Mouse (Mus musculus): ENCODE data around the gene Syngr2. TPM values are rescaled to one million over a fixed set of nuclear protein-coding genes. Genes with fewer than 3 reads are reported as not detected.

Gene Syngr2
- polyA plus RNA-seq, 1 experiment from 2014 or later: 24.4 TPM

DNA sequence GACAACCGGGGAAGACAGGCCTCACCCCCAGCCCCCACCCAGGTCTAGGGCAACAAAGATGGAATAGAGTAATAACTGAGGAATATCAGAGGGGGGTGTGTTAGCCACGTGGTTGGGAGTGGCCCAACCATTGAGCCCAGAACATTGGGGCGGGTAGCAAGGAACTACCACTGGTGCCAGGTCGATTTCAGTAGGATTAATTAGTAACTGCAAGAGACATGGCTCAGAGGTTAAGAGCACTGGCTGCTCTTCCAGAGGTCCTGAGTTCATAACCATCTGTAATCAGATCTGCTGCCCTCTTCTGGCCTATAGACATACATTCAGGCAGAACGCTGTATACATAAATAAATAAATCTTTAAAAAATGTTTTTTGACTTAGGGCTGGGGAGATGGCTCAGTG, 37.2 kb downstream of the Syngr2 start:
- no peak overlapping the region for H3K27ac ChIP-seq
- no peaks in the 10 kb centered on the region for H3K36me3 ChIP-seq
- peaks cover 26% of the 10 kb centered on the region for H3K4me1 ChIP-seq
- H3K9ac ChIP-seq: no peak overlapping the region
- H3K9me3 ChIP-seq (replicated peaks): no peaks in the 10 kb centered on the region
- ATAC-seq (ENCODE audit: low FRiP score): no peak
- no peaks in the 10 kb centered on the region for H3K27me3 ChIP-seq
- no peak overlapping the region for H3K4me2 ChIP-seq (replicated peaks)
- WGBS: 59% methylated on average over 5 of the region's 5 CpGs
- no peak overlapping the region for H3K4me3 ChIP-seq

GRCm38 (mm10) chr11:117847593-117848215, 38.2 kb downstream of the Syngr2 start:
- H3K4me2 ChIP-seq (replicated peaks): peak overlapping the region; percentile 83
- H3K9ac ChIP-seq: 0 out of 2 replicates have a peak overlapping the region, but pooled peaks have one; percentile 88
- ATAC-seq (ENCODE audit: low FRiP score): no peak
- no peaks in the 10 kb centered on the region for H3K9me3 ChIP-seq (replicated peaks)
- H3K4me1 ChIP-seq: peaks cover 26% of the 10 kb centered on the region
- H3K27ac ChIP-seq: peak overlapping the region; percentile 97
- 0 out of 2 replicates have a peak overlapping the region, but pooled peaks have one; percentile 61 for H3K4me3 ChIP-seq
- WGBS: 83% methylated on average over 7 of the region's 7 CpGs
- H3K27me3 ChIP-seq: no peaks in the 10 kb centered on the region
- H3K36me3 ChIP-seq: peaks cover 1% of the 10 kb centered on the region

DNA sequence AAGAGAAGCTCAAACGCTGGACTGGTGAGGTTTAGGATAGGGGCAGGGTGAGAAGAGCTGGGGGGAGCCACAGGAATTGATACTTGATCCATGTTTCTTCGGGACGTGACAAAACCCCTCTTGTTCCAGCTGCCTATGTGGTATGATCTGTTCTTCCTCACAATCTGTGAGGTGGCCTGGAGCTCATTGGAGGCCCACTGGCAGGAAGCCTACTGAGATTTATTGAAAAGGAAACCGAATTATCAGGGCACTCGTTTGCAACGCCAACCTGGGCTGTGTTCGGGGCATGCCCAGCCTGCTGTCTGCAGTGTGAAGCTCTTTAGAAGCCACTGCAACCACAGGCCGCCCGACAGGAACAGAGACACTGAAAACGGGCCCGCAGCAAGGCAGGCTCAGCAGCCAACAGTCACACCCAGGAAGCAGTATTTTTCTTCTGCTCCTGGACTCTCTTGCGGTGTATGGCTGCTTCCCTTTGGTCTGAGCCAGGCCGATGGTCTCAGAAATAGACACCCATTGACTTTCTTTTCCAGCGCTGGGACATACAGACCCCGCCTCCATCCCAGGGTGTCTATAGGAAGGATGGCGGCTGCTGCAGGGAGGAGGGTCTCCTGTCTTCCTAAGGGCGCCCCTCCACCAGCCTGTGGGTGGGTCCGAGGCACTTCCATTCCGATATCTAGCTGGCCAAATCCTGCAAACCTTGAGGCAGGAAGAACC, 39.0 kb downstream of the Syngr2 start:
- H3K4me2 ChIP-seq (replicated peaks): peak overlapping the region; percentile 83
- H3K36me3 ChIP-seq: peaks cover 8% of the 10 kb centered on the region
- peak overlapping the region; percentile 88 for H3K9ac ChIP-seq
- ATAC-seq (ENCODE audit: low FRiP score): peak; percentile 90
- H3K27ac ChIP-seq: peak overlapping the region; percentile 97
- peak overlapping the region; percentile 61 for H3K4me3 ChIP-seq
- peaks cover 26% of the 10 kb centered on the region for H3K4me1 ChIP-seq
- 12% methylated on average over 19 of the region's 19 CpGs for WGBS
- H3K27me3 ChIP-seq: no peaks in the 10 kb centered on the region
- H3K9me3 ChIP-seq (replicated peaks): no peaks in the 10 kb centered on the region

GRCm38 (mm10) chr11:117848985-117849671, 39.7 kb downstream of the Syngr2 start, which contains the start of gene Birc5:
TSS of gene Birc5 (plus strand) at chr11:117849251.
- H3K4me1 ChIP-seq: peaks cover 26% of the 10 kb centered on the region
- H3K9me3 ChIP-seq (replicated peaks): no peaks in the 10 kb centered on the region
- under 1% methylated on average over 51 of the region's 51 CpGs for WGBS
- peak within 1 kb of the TSS; percentile 88 for H3K9ac ChIP-seq
- H3K36me3 ChIP-seq: peaks cover 13% of the 10 kb centered on the region
- no peaks in the 10 kb centered on the region for H3K27me3 ChIP-seq
- H3K4me2 ChIP-seq (replicated peaks): peak within 1 kb of the TSS; percentile 83
- ATAC-seq (ENCODE audit: low FRiP score): peak; percentile 91
- H3K27ac ChIP-seq: peak within 1 kb of the TSS; percentile 97
- peak within 1 kb of the TSS; percentile 61 for H3K4me3 ChIP-seq

DNA sequence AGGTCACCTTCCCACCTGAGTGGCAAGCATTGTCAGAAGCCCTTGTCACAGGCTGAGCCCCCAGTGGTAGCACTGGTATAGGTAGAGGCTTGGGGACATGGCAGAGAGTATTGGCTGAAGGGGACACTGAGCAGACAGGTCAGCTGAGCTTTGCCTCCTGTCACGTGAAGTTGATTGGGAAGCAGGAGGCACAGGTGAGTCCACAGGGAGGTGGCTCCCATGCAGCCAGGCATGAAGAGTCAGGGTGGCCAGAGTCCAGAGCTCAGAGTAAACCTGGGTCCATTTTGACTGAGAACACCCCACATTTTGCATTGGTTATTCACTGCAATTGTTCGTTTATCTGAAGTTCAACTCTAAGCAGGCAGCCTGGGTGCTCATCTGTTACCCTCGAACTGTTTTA, 43.4 kb downstream of the Syngr2 start:
- Histone ChIP-seq H3K27me3 (no peaks in the 10 kb centered on the region), H3K36me3 (peaks cover 41% of the 10 kb centered on the region), H3K27ac (no peak overlapping the region), H3K9ac (no peak overlapping the region), H3K9me3 (replicated peaks) (no peaks in the 10 kb centered on the region), H3K4me3 (no peak overlapping the region), H3K4me1 (peaks cover 21% of the 10 kb centered on the region), H3K4me2 (replicated peaks) (no peak overlapping the region)
- 97% methylated on average over 3 of the region's 3 CpGs for WGBS
- no peak for ATAC-seq (ENCODE audit: low FRiP score)

DNA sequence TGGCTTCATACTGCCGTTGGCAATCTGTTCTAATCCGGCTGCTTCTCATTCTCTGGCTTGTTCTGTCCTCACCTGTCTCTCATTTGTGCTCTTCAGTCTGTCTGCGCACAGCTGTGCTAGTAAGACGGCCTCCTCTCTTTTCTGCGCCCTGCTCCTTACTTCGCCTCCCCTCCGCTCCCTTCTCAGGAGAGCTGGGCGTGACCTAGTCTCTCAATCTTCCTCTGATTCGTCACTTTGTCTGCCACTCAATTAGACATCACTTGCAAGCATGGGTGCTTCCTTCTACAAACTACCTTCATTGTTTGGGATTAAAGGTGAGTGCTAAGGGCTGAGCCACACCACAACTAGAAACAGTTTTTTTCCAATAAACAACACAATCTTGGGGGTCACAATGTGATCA, 44.8 kb downstream of the Syngr2 start:
- H3K9ac ChIP-seq: no peak overlapping the region
- peaks cover 7% of the 10 kb centered on the region for H3K27me3 ChIP-seq
- H3K9me3 ChIP-seq (replicated peaks): no peaks in the 10 kb centered on the region
- H3K27ac ChIP-seq: no peak overlapping the region
- H3K4me3 ChIP-seq: no peak overlapping the region
- H3K36me3 ChIP-seq: peaks cover 41% of the 10 kb centered on the region
- H3K4me2 ChIP-seq (replicated peaks): no peak overlapping the region
- H3K4me1 ChIP-seq: peaks cover 13% of the 10 kb centered on the region
- 94% methylated on average over 9 of the region's 9 CpGs for WGBS
- no peak for ATAC-seq (ENCODE audit: low FRiP score)

DNA sequence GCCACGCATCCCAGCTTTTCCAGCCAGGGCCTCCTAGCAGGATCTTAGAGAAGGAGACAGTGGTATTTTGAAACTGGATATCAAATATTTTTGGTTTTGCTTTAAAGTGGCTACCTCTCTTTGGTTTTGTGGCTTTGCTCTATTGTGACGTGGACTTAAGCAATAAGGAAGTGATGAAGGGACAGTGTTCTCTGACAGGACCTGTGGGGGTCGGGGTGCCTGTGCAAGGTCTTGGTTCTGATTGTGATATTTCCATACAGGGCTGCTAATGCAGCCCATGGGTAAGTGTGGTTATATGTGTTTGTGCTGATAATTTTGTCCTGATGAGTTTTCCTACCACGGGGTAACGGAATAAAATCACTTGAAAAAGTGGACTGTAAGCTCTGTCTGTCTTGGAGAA, 45.9 kb downstream of the Syngr2 start:
- H3K4me1 ChIP-seq: peaks cover 8% of the 10 kb centered on the region
- H3K36me3 ChIP-seq: peaks cover 41% of the 10 kb centered on the region
- no peak for ATAC-seq (ENCODE audit: low FRiP score)
- WGBS: 94% methylated on average over 5 of the region's 5 CpGs
- H3K9me3 ChIP-seq (replicated peaks): no peaks in the 10 kb centered on the region
- no peak overlapping the region for H3K4me2 ChIP-seq (replicated peaks)
- H3K27me3 ChIP-seq: peaks cover 18% of the 10 kb centered on the region
- H3K4me3 ChIP-seq: no peak overlapping the region
- no peak overlapping the region for H3K27ac ChIP-seq
- no peak overlapping the region for H3K9ac ChIP-seq

- H3K27me3 ChIP-seq: peaks cover 24% of the 10 kb centered on the region
- no peak overlapping the region for H3K4me3 ChIP-seq
- H3K4me2 ChIP-seq (replicated peaks): no peak overlapping the region
- 88% methylated on average over 1 of the region's 1 CpGs for WGBS
- peaks cover 9% of the 10 kb centered on the region; the same call in 1 of the 2 replicates for H3K4me1 ChIP-seq
- no peak for ATAC-seq (ENCODE audit: low FRiP score)
- no peak overlapping the region for H3K27ac ChIP-seq
- H3K9ac ChIP-seq: no peak overlapping the region
- H3K36me3 ChIP-seq: peaks cover 41% of the 10 kb centered on the region
- H3K9me3 ChIP-seq (replicated peaks): no peaks in the 10 kb centered on the region
Observed at GRCm38 (mm10) chr11:117855975-117856374, 46.5 kb downstream of the Syngr2 start.

- no peak overlapping the region for H3K4me2 ChIP-seq (replicated peaks)
- no peak overlapping the region for H3K4me3 ChIP-seq
- H3K4me1 ChIP-seq: peaks cover 9% of the 10 kb centered on the region; the same call in 1 of the 2 replicates
- H3K27ac ChIP-seq: no peak overlapping the region
- no peak overlapping the region for H3K9ac ChIP-seq
- WGBS: 96% methylated on average over 10 of the region's 10 CpGs
- H3K36me3 ChIP-seq: peaks cover 41% of the 10 kb centered on the region
- peaks cover 39% of the 10 kb centered on the region for H3K27me3 ChIP-seq
- H3K9me3 ChIP-seq (replicated peaks): no peaks in the 10 kb centered on the region
- ATAC-seq (ENCODE audit: low FRiP score): no peak
Observed at GRCm38 (mm10) chr11:117857462-117857861, 48.0 kb downstream of the Syngr2 start.

- Histone ChIP-seq H3K9ac (no peak overlapping the region), H3K36me3 (peaks cover 33% of the 10 kb centered on the region), H3K27me3 (peaks cover 46% of the 10 kb centered on the region), H3K4me3 (no peak overlapping the region), H3K9me3 (replicated peaks) (no peaks in the 10 kb centered on the region), H3K4me2 (replicated peaks) (no peak overlapping the region), H3K27ac (no peak overlapping the region), H3K4me1 (peaks cover 9% of the 10 kb centered on the region; the same call in 1 of the 2 replicates)
- 54% methylated on average over 3 of the region's 3 CpGs for WGBS
- ATAC-seq (ENCODE audit: low FRiP score): no peak
Observed at GRCm38 (mm10) chr11:117858392-117858791, 48.9 kb downstream of the Syngr2 start.

- 5% methylated on average over 23 of the region's 23 CpGs for WGBS
- Histone ChIP-seq H3K9me3 (replicated peaks) (no peaks in the 10 kb centered on the region), H3K4me2 (replicated peaks) (peak within 1 kb of the TSS; percentile 7), H3K27ac (no peak within 1 kb of the TSS), H3K4me1 (peaks cover 10% of the 10 kb centered on the region), H3K27me3 (peaks cover 59% of the 10 kb centered on the region), H3K36me3 (peaks cover 18% of the 10 kb centered on the region), H3K4me3 (no peak within 1 kb of the TSS), H3K9ac (no peak within 1 kb of the TSS)
- no peak for ATAC-seq (ENCODE audit: low FRiP score)
Observed at GRCm38 (mm10) chr11:117860601-117861000, 51.1 kb downstream of the Syngr2 start, which contains the start of gene Tmem235. TSS of gene Tmem235 (plus strand) at chr11:117860752.

DNA sequence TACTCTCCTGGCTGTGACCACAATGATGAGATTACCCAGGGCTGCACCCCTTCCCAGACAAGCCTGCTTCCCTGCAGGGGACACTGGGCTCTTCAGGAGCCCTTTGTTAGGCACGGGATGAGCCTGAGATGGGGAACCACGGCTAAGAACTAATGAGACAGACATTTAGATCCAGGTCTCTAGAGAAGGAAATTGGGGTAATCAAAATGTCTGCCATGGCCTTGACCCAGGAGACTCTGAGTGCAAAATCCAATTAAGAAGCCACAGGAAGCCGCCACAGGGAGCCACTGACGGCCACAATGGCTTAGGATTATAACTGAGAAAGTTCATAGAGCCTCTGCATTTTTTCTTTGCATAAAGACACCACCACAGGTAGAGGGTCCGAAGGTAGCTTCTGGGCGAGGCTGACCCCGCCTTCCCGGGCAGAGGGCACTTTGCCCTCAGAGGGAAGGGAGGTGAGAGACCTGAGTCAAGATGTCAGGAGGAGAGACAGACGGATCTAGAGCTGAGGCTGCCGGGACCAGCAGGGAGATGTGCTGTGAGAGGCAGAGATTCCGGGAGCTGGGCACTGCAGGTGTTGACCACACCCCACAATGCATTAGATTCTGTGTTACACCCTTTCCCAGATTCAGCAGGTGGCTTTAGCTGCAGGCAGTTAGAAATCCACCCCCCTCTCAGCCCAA, 53.8 kb downstream of the Syngr2 start:
- peaks cover 23% of the 10 kb centered on the region for H3K4me1 ChIP-seq
- 29% methylated on average over 11 of the region's 11 CpGs for WGBS
- H3K9me3 ChIP-seq (replicated peaks): no peaks in the 10 kb centered on the region
- ATAC-seq (ENCODE audit: low FRiP score): no peak
- H3K27ac ChIP-seq: no peak overlapping the region
- H3K4me3 ChIP-seq: no peak overlapping the region
- H3K9ac ChIP-seq: no peak overlapping the region
- H3K27me3 ChIP-seq: peaks cover 59% of the 10 kb centered on the region
- no peak overlapping the region for H3K4me2 ChIP-seq (replicated peaks)
- no peaks in the 10 kb centered on the region for H3K36me3 ChIP-seq
